Mouse (Mus musculus) layer of hippocampus, postnatal 25 days (tissue): ENCODE data around the gene 9430038I01Rik. TPM values are rescaled to one million over a fixed set of nuclear protein-coding genes. Genes with fewer than 3 reads are reported as not detected.
A peak's percentile ranks its signal among the peaks of the same experiment; 100 is the strongest.
"Not testable (repeated sequence)": the region's sequence is repeated elsewhere in the genome, so short reads cannot be mapped to it uniquely, and the experiment has no call there.

Source experiments
- DNase-seq, 2 experiments: peaks; one replicate each; pipeline ENCODE4 v3.0.0; 2022; ENCODE audit warnings: mixed read lengths in 2 of 2, low spot score in 1 of 2; ENCODE audit errors: extremely low spot score in 1 of 2
- total RNA-seq, 2 experiments: library from RNA; stranded (reverse); gene quantifications; 2 replicates each; pipeline ENCODE4 v1.2.3; 2021

9430038I01Rik gene
- total RNA-seq: 1 to 10 TPM; 4.1 to 6.2 TPM

DNA sequence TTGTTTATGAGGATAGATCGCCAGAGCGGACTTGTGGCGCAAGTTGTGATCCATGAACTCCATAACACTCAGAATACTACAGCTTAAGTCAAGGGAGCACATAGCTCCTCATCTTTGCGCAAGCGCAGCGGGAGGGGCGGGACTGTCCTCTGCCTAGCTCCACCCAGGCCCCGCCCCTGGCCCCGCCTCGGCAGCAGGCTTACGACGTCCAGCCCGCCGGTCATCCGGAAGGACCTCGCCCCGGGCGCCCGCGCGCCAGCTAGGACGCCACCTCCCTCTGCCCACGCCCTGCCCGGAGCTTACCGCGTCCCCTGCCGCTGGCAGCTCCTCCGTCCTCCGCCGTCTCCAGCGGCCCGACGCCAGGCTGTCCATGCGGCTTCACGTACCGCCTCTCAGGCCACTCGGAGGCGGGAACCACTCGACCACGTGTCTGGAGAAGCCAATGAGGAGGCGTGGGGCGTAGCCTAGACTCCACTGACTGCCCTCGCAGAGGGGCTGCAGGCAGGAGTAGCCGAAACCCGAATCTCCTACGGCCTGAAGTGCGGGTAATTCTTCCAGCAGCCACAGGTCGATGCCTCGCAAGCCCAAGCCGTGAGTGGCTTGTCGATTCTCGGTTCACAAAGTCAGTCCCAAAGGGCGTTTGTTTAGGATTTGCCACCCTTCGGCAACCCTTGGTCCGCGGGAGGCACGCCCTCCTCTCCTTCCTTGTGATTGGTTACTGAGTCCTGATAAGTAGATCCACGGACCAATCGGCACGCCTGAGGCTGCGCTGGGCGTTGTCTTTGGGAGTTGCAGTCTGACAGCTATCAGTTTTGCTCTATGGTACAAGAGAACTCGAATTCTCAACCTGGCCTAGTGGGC lies at the start of gene 9430038I01Rik:
9430038I01Rik (minus strand) TSS at position 426 of the 861 bp plus-strand sequence.
- peak; percentile 89 to 93 for DNase-seq

DNA sequence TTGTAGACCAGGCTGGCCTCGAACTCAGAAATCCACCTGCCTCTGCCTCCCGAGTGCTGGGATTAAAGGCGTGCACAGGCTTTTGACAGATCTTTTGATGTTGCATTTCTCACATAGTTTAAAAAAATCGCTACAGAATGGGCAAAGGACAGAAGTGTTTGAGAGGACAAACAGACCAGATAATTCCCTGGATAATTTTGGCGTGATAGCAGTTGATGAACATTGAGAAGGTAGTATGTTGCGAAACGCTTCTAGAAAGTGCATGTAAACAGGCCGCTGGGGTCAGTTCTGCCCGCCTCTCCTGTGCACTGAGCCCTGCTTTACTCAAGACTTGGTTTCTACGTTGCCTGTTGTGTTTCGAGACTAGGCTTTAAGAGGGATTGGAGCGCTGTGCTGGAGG lies 34.8 kb upstream of the 9430038I01Rik start:
- no peak for DNase-seq

DNA sequence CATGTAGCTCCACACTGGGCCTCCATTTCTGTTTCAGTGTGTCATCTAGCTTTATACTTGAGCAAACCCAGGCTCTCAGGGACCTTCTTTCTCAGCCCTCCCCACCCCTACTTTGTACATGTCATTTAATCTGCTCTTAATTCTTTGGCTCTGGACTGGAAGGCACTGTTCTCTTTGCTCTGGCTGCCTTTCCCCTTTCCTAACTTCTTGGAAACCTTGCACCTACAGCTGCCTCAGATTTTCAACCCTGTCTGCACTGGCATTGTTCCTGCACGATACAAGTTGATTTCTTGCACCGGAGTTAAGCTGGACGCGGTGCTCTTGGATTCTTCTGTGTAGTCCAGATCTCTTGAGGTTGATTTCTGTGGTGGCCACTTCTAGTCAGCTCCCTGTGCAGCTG lies 32.4 kb upstream of the 9430038I01Rik start:
- DNase-seq: no peak

DNA sequence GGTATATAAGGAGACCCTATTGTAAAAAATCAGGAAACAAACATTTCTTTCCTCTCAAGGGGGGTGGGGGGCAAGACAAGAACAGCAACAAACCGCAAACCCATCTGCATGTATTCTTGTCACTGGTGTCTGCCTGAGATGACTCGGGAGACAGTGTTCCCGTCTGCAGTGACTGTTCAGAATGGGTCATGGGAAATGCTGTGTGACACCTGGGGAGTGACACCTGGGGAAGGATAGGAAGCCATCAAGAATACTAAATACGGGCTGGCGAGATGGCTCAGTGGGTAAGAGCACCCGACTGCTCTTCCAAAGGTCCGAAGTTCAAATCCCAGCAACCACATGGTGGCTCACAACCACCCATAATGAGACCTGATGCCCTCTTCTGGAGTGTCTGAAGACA lies 28.4 kb upstream of the 9430038I01Rik start:
- not testable (repeated sequence) for DNase-seq

DNA sequence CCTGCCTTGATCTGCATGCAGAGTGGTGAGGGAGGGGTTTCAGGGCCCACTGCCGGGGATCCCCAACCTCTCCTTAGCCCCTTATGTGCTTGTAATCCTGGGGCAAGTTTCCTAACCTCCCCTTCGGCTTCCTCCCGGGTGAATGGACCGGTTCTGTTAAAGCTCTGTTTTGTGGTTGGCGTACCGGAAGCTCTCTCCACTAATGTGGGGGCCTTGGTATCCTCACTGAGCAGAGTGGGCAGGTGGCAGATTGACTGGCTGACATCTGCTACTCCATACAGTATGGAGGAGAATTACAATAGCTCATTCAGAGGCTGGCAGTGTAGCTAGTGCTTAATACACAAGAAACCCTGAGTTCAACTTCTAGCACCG lies 27.6 kb upstream of the 9430038I01Rik start:
- DNase-seq: peak; percentile 37 to 47

DNA sequence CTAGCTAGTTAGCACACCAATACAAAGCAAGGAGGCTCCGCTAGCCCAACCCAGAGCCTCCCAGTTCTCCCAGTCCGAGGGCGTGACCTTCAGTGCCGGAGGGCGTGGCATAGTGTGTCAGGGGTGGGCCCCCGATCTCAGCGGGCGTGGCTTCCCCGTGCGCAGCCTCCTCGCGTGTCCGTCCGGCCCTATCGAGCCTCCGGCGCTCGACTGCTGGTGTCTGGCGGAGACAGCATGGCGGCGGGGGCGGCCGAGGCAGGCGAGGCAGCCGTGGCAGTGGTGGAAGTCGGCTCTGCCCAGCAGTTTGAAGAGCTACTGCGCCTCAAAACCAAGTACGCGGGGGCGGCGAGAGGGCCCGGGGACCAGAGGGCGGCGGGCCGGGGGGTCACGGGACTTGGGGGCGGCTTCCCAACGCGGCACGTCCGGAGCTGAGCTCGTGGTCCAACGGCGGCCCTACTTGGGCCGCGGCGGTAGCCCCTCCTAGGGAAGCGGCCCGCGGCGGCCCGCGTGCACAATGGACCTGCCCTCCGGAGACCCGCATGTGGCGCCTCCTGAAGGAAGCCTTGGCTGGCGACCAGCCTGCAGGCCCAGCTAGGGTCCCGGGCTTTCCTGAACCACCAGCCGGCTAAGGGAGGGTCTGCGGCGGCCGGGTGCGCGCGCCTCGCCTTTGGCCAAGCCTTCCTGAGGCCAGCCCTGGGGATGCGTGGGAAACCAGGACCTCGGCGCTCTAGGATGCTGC lies 27.0 kb upstream of the 9430038I01Rik start, which contains the start of gene Glrx3:
Glrx3 (plus strand) TSS at position 175 of the 739 bp plus-strand sequence.
- peak; percentile 84 to 88 for DNase-seq

DNA sequence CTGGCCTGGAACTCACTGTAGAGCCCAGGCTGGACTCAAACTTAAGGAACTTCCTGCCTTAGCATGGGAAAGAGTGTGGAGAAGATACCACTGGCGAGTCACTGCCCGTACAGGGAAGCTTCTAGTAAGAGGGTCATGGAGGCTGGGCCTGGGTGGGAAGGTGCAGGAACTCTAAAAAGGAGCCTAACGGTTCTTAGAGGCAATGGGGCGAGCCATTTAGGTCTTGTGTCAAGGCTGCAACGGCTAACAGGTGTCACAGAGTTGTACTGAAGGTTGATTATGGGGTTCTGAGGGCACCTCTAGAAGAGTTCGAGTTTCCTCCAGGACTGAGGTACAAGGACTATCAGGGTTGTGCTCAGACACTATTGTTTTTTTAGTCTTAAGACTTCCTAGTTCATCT lies 26.3 kb upstream of the 9430038I01Rik start:
- DNase-seq: no peak

DNA sequence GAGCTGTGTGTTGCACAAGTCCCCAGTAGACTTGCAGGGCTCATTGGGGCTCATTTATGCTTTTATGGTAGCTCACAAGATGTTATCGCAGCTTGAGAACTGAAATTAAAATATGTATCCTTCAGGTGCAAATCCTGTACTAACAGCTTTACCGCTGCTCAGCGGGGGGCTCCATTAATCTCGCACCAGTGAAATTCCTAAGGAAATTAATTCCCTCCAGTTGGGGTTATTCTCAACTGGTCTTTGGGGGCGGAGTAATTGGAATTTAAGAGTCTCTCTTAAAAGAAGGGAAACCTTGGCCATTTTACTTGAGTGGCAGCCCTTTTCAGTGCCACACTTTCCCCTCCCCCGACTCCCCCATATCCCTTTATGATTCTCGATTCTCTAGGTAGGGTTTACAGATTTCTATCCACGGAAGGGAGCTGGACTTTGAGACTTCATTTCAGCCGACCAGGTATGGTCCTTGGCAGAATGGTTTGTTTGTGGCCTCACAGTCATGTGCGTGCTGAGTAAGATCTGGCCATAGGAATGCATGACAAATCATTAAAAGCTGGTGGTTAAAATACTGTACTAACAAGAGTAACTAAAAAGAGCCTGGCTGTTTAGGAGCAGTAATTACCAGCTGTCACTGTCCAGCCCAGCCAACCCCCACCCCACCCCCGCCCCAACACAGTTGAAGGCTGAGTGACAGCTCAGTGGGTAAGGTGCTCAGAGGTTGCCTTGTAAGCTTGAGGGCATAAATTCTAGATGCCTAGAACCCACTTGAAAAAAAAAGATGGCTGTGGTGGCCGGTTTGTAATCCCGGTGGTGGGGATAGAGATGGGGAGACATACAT lies 21.4 kb upstream of the 9430038I01Rik start:
- DNase-seq: no peak

DNA sequence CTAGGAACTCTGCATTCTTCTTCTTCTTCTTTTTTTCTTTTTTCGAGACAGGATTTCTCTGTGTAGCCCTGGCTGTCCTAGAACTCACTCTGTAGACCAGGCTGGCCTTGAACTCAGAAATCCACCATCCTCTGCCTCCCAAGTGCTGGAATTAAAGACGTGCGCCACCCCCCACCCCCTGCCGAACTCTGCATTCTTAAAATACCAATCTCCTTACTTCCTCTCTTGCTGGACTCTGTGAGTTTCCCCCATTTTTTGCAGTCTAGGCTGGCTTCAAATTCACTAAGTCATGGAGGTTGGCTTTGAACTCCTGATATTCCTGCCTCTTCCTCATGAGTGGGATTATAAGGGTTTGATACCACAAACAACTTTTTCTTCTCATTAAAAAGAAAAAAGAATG lies 16.1 kb upstream of the 9430038I01Rik start:
- DNase-seq: no peak

DNA sequence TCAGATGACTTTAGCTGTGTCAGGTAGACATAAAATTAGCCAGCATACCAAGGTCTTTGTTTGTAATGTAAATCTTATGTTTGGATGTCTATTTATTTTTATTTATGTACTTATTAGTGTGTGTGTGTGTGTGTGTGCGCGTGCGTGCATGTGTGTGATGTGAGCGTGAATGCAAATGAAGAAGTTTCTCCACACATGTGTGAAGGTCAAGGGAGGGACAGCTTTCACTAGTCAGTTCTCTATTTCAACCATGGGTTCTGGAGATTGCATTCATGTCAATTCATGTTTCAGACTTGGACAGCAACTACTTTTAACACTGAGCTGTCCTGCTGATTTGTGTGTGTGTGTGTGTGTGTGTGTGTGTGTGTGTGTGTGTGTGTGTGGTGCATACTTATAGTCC lies 10.7 kb upstream of the 9430038I01Rik start:
- no peak for DNase-seq

DNA sequence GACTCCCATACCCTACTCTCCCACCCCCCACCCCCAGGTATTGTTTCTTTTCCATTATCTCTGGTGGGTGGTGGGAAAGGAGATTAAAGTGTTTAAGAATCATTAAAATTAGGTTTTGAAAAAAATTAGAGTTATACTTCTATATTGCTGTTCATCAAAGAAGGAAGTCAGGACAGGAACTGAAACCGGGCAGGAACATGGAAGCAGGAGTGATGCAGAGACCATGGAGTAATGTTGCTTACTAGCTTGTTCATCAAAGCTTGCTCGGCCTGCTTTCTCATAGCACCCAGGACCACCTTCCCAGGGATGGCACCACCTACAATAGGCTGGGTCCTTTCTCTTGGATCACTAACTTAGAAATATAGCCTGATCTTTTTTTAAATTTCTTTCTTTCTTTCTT lies 10.0 kb upstream of the 9430038I01Rik start:
- DNase-seq: no peak

DNA sequence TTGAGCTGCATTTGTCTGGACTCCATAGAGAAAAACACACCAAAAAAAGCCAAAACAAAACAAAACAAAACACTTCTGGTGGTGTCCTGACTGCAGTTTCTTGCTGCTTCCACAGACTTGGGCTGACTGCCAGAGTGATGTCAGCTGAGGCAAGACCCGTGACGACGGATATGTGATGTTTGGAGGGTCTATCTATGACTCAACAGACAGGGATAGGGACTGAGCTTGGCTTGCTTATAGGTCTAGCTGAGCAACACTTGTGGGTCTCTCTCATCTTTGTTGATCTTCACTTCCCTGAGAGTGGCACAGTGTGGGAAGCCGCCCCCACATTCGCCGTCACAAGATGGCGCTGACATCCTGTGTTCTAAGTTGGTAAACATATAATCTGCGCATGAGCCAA lies 4.1 kb upstream of the 9430038I01Rik start:
- no peak for DNase-seq

DNA sequence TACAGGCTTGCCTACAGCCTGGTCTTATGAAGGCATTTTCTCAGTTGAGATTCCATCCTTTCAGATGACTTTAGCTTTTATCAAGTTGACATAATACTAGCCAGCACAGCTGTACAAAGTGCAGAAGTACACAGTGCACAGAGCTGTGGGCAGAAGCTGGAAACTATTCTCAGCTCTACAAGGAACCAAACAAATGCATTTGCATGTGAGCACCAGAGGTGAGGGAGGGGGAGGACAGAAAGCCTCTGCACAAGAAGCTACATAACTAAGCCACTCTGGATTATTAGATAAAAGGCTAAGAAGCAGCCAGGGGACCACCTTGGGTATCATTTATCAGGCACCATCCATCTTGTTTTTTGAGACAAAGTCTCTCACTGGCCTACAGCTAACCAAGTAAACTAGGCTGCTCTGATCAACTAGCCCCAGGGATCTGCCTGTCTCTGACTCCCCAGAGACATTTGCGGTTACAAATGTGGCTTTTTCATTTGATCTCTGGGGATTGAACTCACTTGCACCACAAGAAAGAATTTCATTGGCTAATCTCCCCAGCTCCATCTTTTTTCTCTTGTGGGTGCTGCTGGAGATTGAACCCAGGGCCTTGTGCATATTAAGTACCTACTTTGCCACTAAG lies 3.0 kb downstream of the 9430038I01Rik start:
- DNase-seq: no peak

DNA sequence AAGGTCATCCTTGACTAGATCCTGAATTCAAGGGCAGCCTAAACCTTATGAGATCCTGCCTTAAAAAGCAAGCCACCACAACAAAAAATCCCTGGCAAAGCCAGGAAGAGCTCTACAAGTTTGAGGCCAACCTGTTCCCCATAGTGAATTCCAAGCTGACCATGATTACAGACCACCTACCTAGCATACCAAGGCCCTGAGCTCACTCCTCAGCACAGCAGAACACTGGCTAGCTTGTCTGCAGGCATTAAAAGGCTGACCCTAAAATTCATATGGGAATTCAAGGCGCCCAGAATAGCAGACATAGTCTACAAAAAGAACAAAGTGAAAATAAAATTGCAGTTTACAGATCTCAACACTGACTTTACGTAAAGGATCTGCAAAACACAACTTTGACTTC lies 6.4 kb downstream of the 9430038I01Rik start:
- DNase-seq: no peak

DNA sequence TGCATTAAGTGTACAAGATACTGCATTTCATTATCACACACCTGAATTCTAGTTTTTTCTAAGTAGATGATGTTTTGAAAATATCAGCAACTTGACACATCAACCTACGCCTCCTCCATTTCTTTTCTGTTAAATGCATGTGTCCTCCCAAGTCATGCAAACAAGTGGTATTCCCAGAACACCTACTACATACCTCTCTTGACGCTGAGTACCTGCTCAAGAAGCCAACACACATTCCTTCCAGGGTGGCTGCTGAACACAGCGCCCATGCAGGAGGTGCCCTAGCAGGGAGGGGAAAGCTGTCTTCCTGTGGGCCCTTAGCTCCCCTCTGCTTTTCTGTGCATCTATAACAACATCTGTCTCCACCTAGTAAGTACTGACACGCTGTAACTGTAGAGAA lies 11.6 kb downstream of the 9430038I01Rik start:
- no peak for DNase-seq

DNA sequence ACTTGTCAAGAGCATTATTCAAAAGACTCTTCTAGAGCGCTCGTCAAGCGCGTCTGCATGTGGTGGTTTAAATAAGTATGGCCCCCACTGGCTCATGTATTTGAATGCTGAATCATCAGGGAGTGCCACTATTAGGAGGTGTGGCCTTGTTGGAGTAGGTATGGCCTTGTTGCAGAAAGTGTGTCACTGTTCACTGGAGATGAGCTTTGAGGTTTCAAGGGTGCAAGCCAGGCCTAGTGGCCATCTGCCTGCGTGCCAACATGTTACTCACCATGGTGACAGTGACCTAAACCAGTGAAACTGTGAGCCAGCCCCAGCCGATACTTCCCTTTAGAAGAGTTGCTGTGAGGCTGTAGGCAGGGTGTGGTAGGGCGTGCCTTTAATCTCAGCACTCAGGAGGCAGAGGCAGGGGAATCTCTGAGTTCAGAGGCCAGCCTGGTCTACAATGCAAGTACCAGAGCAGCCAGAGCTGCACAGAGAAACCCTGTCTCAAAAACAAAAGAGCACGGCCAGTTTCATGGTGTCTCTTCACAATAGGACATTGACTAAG lies 13.1 kb downstream of the 9430038I01Rik start:
- no peak for DNase-seq

DNA sequence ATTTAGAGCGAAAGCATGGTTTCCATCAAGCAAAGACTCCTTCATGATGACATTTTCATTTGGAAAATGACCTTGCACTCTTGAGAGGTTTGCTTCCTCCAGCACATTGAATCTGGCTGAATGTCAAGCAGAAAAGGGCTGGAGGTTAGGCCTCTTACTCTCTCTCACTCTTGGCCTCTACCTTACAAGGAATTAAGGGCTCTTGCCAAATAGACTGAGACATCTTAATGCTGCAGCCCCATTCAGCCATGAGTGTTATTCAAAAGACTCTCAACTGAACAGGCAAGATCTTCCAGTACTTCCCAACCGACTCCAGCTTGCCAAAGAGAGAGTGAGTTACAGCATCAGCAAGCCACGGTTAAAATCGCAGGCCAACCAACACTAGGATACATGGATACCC lies 15.1 kb downstream of the 9430038I01Rik start:
- no peak for DNase-seq

DNA sequence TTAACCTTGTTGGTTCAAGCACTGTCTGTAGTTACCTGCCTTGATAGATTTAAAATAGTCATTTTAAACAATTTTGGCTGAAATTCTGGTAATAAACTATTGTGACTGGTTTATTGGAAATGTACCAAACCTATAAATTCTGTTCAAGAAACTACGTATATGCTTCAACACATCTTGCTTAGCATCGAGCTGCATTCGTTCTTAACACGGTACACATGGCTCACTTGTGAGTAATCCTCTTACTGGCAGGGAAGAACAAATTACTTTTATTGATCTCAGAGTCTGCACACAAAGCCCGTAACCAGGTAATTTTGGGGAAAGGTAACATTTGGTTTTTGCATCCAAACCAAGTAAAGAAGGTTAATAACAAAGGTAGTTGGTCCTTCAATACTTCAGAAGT lies 22.7 kb downstream of the 9430038I01Rik start:
- no peak for DNase-seq

DNA sequence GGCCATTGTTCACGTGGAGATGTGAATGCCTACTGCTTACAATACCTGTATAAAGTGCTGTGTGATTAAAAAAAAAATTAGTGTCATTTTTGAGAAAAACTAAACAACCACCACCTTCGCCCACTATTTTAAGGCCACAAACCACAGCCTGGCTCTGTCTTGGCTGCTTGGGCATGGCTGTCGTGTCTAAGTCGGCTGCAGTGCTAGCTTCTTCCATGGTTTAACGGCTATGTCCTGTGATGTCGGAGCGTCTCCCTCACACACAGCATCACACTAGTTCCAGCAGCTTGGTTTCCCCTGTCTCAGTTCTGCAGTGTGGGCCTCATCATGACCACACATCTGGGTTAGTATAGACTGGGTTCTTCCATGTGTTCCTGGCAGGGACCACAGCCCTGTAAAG lies 35.6 kb downstream of the 9430038I01Rik start:
- no peak for DNase-seq

DNA sequence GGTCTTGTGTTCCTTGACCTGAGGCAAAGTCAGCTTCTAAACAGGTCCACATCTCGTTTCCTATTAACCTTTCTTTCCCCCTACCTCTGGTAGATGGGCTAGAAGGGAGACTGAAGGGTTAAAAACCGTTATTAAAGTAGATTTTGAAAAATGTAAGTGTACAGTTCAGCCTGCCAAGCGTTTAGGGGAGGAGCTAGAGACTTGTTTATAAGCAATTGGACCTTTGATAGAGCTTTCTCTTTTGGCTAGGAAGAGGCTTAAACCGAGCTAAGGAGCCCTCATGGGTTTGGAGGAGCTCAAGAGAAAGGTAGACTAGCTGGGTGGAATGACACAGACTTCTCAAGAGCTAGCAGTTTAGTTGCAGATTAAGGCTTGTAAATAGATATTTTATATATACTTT lies 38.8 kb downstream of the 9430038I01Rik start:
- DNase-seq: no peak
